Mouse (Mus musculus) embryonic facial prominence, embryonic 11.5 days (tissue): Measurements from ENCODE around the gene BC029722. TPM values are rescaled to one million over a fixed set of nuclear protein-coding genes. Genes with fewer than 3 reads are reported as not detected.

Source experiments
- ATAC-seq: fragments of 200-750 bp; cut with Nextera tagmentation; replicated peaks from 2 replicates; pipeline ENCODE4 v1.8.0; 2017; ENCODE audit warnings: low read depth; ENCODE audit not compliant: insufficient number of reproducible peaks, low FRiP score, low TSS enrichment
- DNase-seq: peaks from one replicate; pipeline ENCODE4 v3.0.0-alpha.2; 2015; ENCODE audit warnings: low spot score
- H3K27ac ChIP-seq: fragments of 300-500 bp; sonication (generic); replicated peaks from 2 replicates; pipeline ENCODE4 v1.5.1; 2014; ENCODE audit warnings: mild to moderate bottlenecking, low read depth, low read length, control low read depth
- H3K27me3 ChIP-seq: fragments of 300-500 bp; sonication (generic); 2 replicates; pipeline ENCODE4 v1.6.1; 2014; ENCODE audit warnings: mild to moderate bottlenecking, low read length, moderate library complexity, mixed read lengths; ENCODE audit not compliant: control insufficient read depth, insufficient read depth
- H3K36me3 ChIP-seq: fragments of 300-500 bp; sonication (generic); replicated peaks from 2 replicates; pipeline ENCODE4 v1.6.1; 2014; ENCODE audit warnings: low read depth, mild to moderate bottlenecking, low read length, moderate library complexity, mixed read lengths; ENCODE audit not compliant: control insufficient read depth, insufficient read depth
- H3K4me1 ChIP-seq: fragments of 300-500 bp; sonication (generic); 2 replicates; pipeline ENCODE4 v1.6.1; 2014; ENCODE audit warnings: low read length, mixed read lengths; ENCODE audit not compliant: control insufficient read depth, insufficient read depth
- H3K4me2 ChIP-seq: fragments of 300-500 bp; sonication (generic); 2 replicates; pipeline ENCODE4 v1.6.1; 2014; ENCODE audit warnings: low read depth, mild to moderate bottlenecking, control low read depth, low read length, moderate library complexity
- H3K4me3 ChIP-seq: fragments of 300-500 bp; sonication (generic); 2 replicates; pipeline ENCODE4 v1.5.1; 2014; ENCODE audit warnings: low read depth, low read length, control low read depth
- H3K9ac ChIP-seq: fragments of 300-500 bp; sonication (generic); replicated peaks from 2 replicates; pipeline ENCODE4 v1.6.1; 2014; ENCODE audit warnings: mild to moderate bottlenecking, control low read depth, low read length
- H3K9me3 ChIP-seq: fragments of 300-500 bp; sonication (generic); replicated peaks from 2 replicates; pipeline ENCODE4 v1.6.1; 2016; ENCODE audit warnings: mild to moderate bottlenecking, low read length, inconsistent platforms, mixed read lengths; ENCODE audit not compliant: control insufficient read depth
- WGBS: fragments of 180-500 bp; shearing (Covaris S2); extraction: QIAGEN DNeasy Blood & Tissue Kit; methylation state at CpG from one replicate; pipeline ENCODE4 v1.1.7; 2014; 5-methylcytosine and 5-hydroxymethylcytosine counted together
- polyA plus RNA-seq: library from polyadenylated mRNA; unstranded; fragments of >200 nt; fragmentation: Nextera tagmentation; extraction: Ambion mirVana; gene quantifications from 2 replicates; pipeline ENCODE4 v1.2.1, GENCODE M21; 2014

Gene BC029722
- polyA plus RNA-seq, 1 experiment from 2014 or later, result 5.7 TPM

GRCm38 (mm10) chr2:155775685-155776263 is 43.5 kb downstream of the BC029722 start:
- ATAC-seq, result peak; percentile 76; the same call in 1 of the 2 replicates
- WGBS, result under 1% methylated on average over 31 of the region's 44 CpGs
- H3K9me3 ChIP-seq, result no peaks in the 10 kb centered on the region
- H3K27me3 ChIP-seq, result peaks cover 18% of the 10 kb centered on the region
- peak overlapping the region; percentile 7; the same call in 1 of the 2 replicates for H3K9ac ChIP-seq
- H3K36me3 ChIP-seq, result no peaks in the 10 kb centered on the region
- no peaks in the 10 kb centered on the region for H3K4me1 ChIP-seq
- DNase-seq, result peak; percentile 77
- H3K27ac ChIP-seq, result no peak overlapping the region
- H3K4me3 ChIP-seq, result peak overlapping the region; percentile 40
- peak overlapping the region; percentile 87 for H3K4me2 ChIP-seq

- DNase-seq (no peak), ATAC-seq (no peak)
- 2% methylated on average over 44 of the region's 100 CpGs for WGBS
- Histone ChIP-seq H3K4me3 (peak within 1 kb of the TSS; percentile 40), H3K4me2 (peak within 1 kb of the TSS; percentile 87), H3K4me1 (no peaks in the 10 kb centered on the region), H3K9me3 (no peaks in the 10 kb centered on the region), H3K27me3 (peaks cover 18% of the 10 kb centered on the region), H3K36me3 (no peaks in the 10 kb centered on the region), H3K9ac (peak within 1 kb of the TSS; percentile 7; the same call in 1 of the 2 replicates), H3K27ac (no peak within 1 kb of the TSS)
These were observed 44.1 kb downstream of the BC029722 start, which contains the start of gene Mmp24 for GRCm38 (mm10) chr2:155774927-155775684. TSS of gene Mmp24 (plus strand) at chr2:155775342.

GRCm38 (mm10) chr2:155774261-155774926 is 44.8 kb downstream of the BC029722 start:
- Histone ChIP-seq H3K4me3 (no peak overlapping the region), H3K4me2 (no peak overlapping the region), H3K36me3 (no peaks in the 10 kb centered on the region), H3K27ac (no peak overlapping the region), H3K4me1 (no peaks in the 10 kb centered on the region), H3K27me3 (peaks cover 18% of the 10 kb centered on the region), H3K9me3 (no peaks in the 10 kb centered on the region), H3K9ac (no peak overlapping the region)
- DNase-seq (no peak), ATAC-seq (no peak)
- WGBS, result 64% methylated on average over 11 of the region's 11 CpGs

GRCm38 (mm10) chr2:155773664-155774063 is 45.6 kb downstream of the BC029722 start:
- Histone ChIP-seq H3K4me3 (no peak overlapping the region), H3K4me1 (no peaks in the 10 kb centered on the region), H3K27ac (no peak overlapping the region), H3K4me2 (no peak overlapping the region), H3K27me3 (peaks cover 18% of the 10 kb centered on the region), H3K9ac (no peak overlapping the region), H3K36me3 (no peaks in the 10 kb centered on the region), H3K9me3 (no peaks in the 10 kb centered on the region)
- DNase-seq (no peak), ATAC-seq (no peak)
- 69% methylated on average over 4 of the region's 4 CpGs for WGBS

Other genes starting within 250 kb of the BC029722 start
- 24.0 and 24.3 TPM in 2 replicates for gene Gss, start 226.6 kb downstream of the BC029722 start, polyA plus RNA-seq
- 0.34 and 0.45 TPM in 2 replicates for gene Myh7b, start 208.2 kb downstream of the BC029722 start, polyA plus RNA-seq
- 143 and 148 TPM in 2 replicates for gene Trpc4ap, start 127.0 kb downstream of the BC029722 start, polyA plus RNA-seq
- 22.7 and 28.9 TPM in 2 replicates for gene Edem2, start 90.0 kb downstream of the BC029722 start, polyA plus RNA-seq
- not detected in 2 replicates for gene Gm17581, start 83.6 kb downstream of the BC029722 start, polyA plus RNA-seq
- gene Procr, start 68.3 kb downstream of the BC029722 start, polyA plus RNA-seq, result 2.7 and 2.8 TPM in 2 replicates
- gene Mmp24, start 44.1 kb downstream of the BC029722 start, polyA plus RNA-seq, result 0.70 and 0.73 TPM in 2 replicates
- 198 and 213 TPM in 2 replicates for gene Eif6, start 7.5 kb upstream of the BC029722 start, polyA plus RNA-seq
- gene Fam83c, start 15.4 kb upstream of the BC029722 start, polyA plus RNA-seq, result 0.14 and 0.15 TPM in 2 replicates
- gene Uqcc1, start 110.9 kb upstream of the BC029722 start, polyA plus RNA-seq, result 85.3 and 87.7 TPM in 2 replicates
- gene Gm15557, start 121.3 kb upstream of the BC029722 start, polyA plus RNA-seq, result not detected in 2 replicates
- 3.2 TPM in 2 replicates for gene Gdf5, start 125.9 kb upstream of the BC029722 start, polyA plus RNA-seq
- gene Cep250, start 137.0 kb upstream of the BC029722 start, polyA plus RNA-seq, result 13.4 and 14.0 TPM in 2 replicates
- gene 6430550D23Rik, start 188.6 kb upstream of the BC029722 start, polyA plus RNA-seq, result 0.89 and 1.5 TPM in 2 replicates
- 175 and 210 TPM in 2 replicates for gene Ergic3, start 188.6 kb upstream of the BC029722 start, polyA plus RNA-seq
- 0.10 TPM in 1 of 2 replicates, not detected in the other for gene Fer1l4, start 233.5 kb upstream of the BC029722 start, polyA plus RNA-seq
- gene Spag4, start 245.7 kb upstream of the BC029722 start, polyA plus RNA-seq, result 4.4 and 6.3 TPM in 2 replicates